Mouse (Mus musculus) megakaryocyte, embryonic 14.5 days (primary cell): ENCODE data around the gene Mrgprf.

Experiments used
- FLI1 ChIP-seq: IDR thresholded peaks from 2 replicates; pipeline ENCODE4 v1.6.1; 2012; ENCODE audit warnings: low read length, inconsistent platforms, mixed read lengths
- GATA1 ChIP-seq: IDR thresholded peaks from 3 replicates; pipeline ENCODE4 v1.6.1; 2012; ENCODE audit warnings: mixed read lengths, low read length, inconsistent platforms, borderline replicate concordance

GRCm38 (mm10) chr7:145325697-145326096 lies 25.1 kb downstream of the Mrgprf start:
- TF ChIP-seq GATA1, result no peak
- no peak for TF ChIP-seq FLI1
